8 mouse cellular contexts compared by ENCODE assay signal in genomic region chr17:87974629-87975228, GRCm38 (mm10). TPM values are rescaled to one million over a fixed set of nuclear protein-coding genes. Genes with fewer than 3 reads are reported as not detected.
A peak's percentile ranks its signal among the peaks of the same experiment; 100 is the strongest.
DNase-seq lines count a peak whose midpoint lies in the region; ATAC-seq and TF ChIP-seq lines count a peak whose summit lies in the region.

TSS of gene Msh6 (plus strand) at chr17:87975062.

- H3K4me3 ChIP-seq in ES-Bruce4 (ENCODE audit: low read depth, low read length): peak within 1 kb of the TSS; percentile 88
- H3K4me3 ChIP-seq in forebrain, embryonic 14.5 days (ENCODE audit: low read depth, low read length): peak within 1 kb of the TSS; percentile 99
- peak within 1 kb of the TSS; percentile 87 for H3K4me3 ChIP-seq in lung, adult 2 months (replicated peaks; ENCODE audit: extremely low read depth, low read depth, low read length)

- no peaks in the 10 kb centered on the region for H3K9me3 ChIP-seq in ES-Bruce4 (replicated peaks; ENCODE audit: control insufficient read depth, insufficient read depth, low read length, poor library complexity, severe bottlenecking)
- H3K9me3 ChIP-seq in forebrain, embryonic 14.5 days (replicated peaks; ENCODE audit: control insufficient read depth, low read length): no peaks in the 10 kb centered on the region

- peak within 1 kb of the TSS; percentile 99 for H3K27ac ChIP-seq in ES-Bruce4 (ENCODE audit: insufficient read depth, low read length)
- H3K27ac ChIP-seq in forebrain, embryonic 14.5 days (ENCODE audit: low read depth, low read length): peak within 1 kb of the TSS; percentile 86

- DNase-seq in forebrain, embryonic 14.5 days (ENCODE audit: low spot score): peak; percentile 98
- DNase-seq in heart, postnatal 25 days (ENCODE audit: low spot score): peak; percentile 75
- DNase-seq in layer of hippocampus, adult 18-20 months (ENCODE audit: low spot score in 2 of 2): peak; percentile 78 to 88
- DNase-seq in lung, adult 2 months: peak; percentile 86
- DNase-seq in thymus, adult 18-20 months: peak; percentile 98 to 99

- H3K27me3 ChIP-seq in ES-Bruce4 (ENCODE audit: control insufficient read depth, insufficient read depth, low read length, poor library complexity, severe bottlenecking): no peaks in the 10 kb centered on the region
- H3K27me3 ChIP-seq in forebrain, embryonic 14.5 days (replicated peaks; ENCODE audit: control insufficient read depth, insufficient read depth, low read length): no peaks in the 10 kb centered on the region

- peak; percentile 92 for TF ChIP-seq POLR2A in ES-Bruce4 (IDR thresholded peaks at IDR 0.05; ENCODE audit: insufficient read depth, low read length)
- TF ChIP-seq POLR2A in lung, adult 2 months (IDR thresholded peaks at IDR 0.05; ENCODE audit: borderline replicate concordance, extremely low read depth, low read depth, low read length): peak; percentile 65; the same call in 1 of the 2 replicates

- TF ChIP-seq EP300 in ES-Bruce4 (IDR thresholded peaks at IDR 0.05; ENCODE audit: insufficient read depth, low read depth, low read length): no peak; the same call in 1 of the 2 replicates

- ATAC-seq in cerebellum, adult (ENCODE audit: insufficient number of reproducible peaks, low FRiP score, low TSS enrichment): peak; percentile 92
- ATAC-seq in forebrain, embryonic 14.5 days: peak; percentile 99
- peak; percentile 94 for ATAC-seq in neutrophil, adult 5-6 weeks (ENCODE audit: extremely low read depth, insufficient number of reproducible peaks, low FRiP score, poor library complexity, severe bottlenecking)

- H3K9ac ChIP-seq in ES-Bruce4 (ENCODE audit: low read depth, poor library complexity, severe bottlenecking): peak within 1 kb of the TSS; percentile 96
- H3K9ac ChIP-seq in forebrain, embryonic 14.5 days (ENCODE audit: low read length): peak within 1 kb of the TSS; percentile 92

- WGBS in forebrain, embryonic 14.5 days: under 1% methylated on average over 60 of the region's 63 CpGs
- under 1% methylated on average over 63 of the region's 63 CpGs for WGBS in lung, adult 2 months

- intact Hi-C loops in heart, postnatal 25 days (cut with DNase I): loop anchor here (2.0 kb wide), 1 partner anchor 92 kb away; no protein-coding TSS in a partner anchor

- peak within 1 kb of the TSS; percentile 85 for H3K4me2 ChIP-seq in forebrain, embryonic 14.5 days (ENCODE audit: low read length)

- TF ChIP-seq CTCF in ES-Bruce4 (IDR thresholded peaks at IDR 0.05; ENCODE audit: low read depth, low read length): no peak
- no peak for TF ChIP-seq CTCF in lung, adult 2 months (IDR thresholded peaks at IDR 0.05; ENCODE audit: insufficient read depth, low read length)

- H3K4me1 ChIP-seq in ES-Bruce4 (ENCODE audit: control insufficient read depth, insufficient read depth, low read length): peaks cover 4% of the 10 kb centered on the region
- H3K4me1 ChIP-seq in forebrain, embryonic 14.5 days (ENCODE audit: control insufficient read depth, insufficient read depth, low read length): peaks cover 12% of the 10 kb centered on the region
- no peaks in the 10 kb centered on the region for H3K4me1 ChIP-seq in lung, adult 2 months (ENCODE audit: control insufficient read depth, insufficient read depth, low read length)

- H3K36me3 ChIP-seq in ES-Bruce4 (ENCODE audit: control insufficient read depth, insufficient read depth, low read length, poor library complexity, severe bottlenecking): peaks cover 31% of the 10 kb centered on the region
- H3K36me3 ChIP-seq in forebrain, embryonic 14.5 days (ENCODE audit: control insufficient read depth, insufficient read depth, low read length): peaks cover 11% of the 10 kb centered on the region; the same call in 1 of the 2 replicates

RNA-seq across cellular contexts. Expression of gene Msh6, which starts in this region (rescaled TPM):
- 421 and 452 TPM in 2 replicates for polyA plus RNA-seq in ES-Bruce4 (2011; ENCODE audit: insufficient read depth, insufficient read length, low read depth, missing spikeins)
- 31.9 and 39.3 TPM in 2 replicates for polyA plus RNA-seq in forebrain, embryonic 14.5 days (2014; fragmentation: Nextera tagmentation; extraction: Ambion mirVana)
- 1 to 10 TPM; 8.7 to 9.8 TPM for total RNA-seq in heart, postnatal 25 days (2021)
- total RNA-seq in layer of hippocampus, adult 18-20 months (2021): 10 to 100 TPM; 14.6 to 15.3 TPM
- 2.0 and 3.2 TPM in 2 replicates for polyA plus RNA-seq in lung, adult 2 months (2012; rRNA removed)
- total RNA-seq in neutrophil, adult 5-6 weeks (2017): 32.7 and 35.3 TPM in 2 replicates

Comparison
In these comparisons a context has a peak if more than half of its experiments do, and no peak if none do; other contexts are left out.
1. Peak in every context shown above with its lines: DNase-seq, ATAC-seq, H3K4me3 ChIP-seq and H3K27ac ChIP-seq.
2. RNA of gene Msh6 (polyA plus RNA-seq): 421 to 452 TPM in ES-Bruce4; 31.9 to 39.3 TPM in forebrain, embryonic 14.5 days and 2.0 to 3.2 TPM in lung, adult 2 months; every median in the first group is over 10 times any median in the second.